Mouse (Mus musculus): Measurements from ENCODE around the gene Olfr221. TPM values are rescaled to one million over a fixed set of nuclear protein-coding genes. Genes with fewer than 3 reads are reported as not detected.
A peak's percentile ranks its signal among the peaks of the same experiment; 100 is the strongest.

Gene Olfr221
- polyA plus RNA-seq, 1 experiment = not detected

DNA sequence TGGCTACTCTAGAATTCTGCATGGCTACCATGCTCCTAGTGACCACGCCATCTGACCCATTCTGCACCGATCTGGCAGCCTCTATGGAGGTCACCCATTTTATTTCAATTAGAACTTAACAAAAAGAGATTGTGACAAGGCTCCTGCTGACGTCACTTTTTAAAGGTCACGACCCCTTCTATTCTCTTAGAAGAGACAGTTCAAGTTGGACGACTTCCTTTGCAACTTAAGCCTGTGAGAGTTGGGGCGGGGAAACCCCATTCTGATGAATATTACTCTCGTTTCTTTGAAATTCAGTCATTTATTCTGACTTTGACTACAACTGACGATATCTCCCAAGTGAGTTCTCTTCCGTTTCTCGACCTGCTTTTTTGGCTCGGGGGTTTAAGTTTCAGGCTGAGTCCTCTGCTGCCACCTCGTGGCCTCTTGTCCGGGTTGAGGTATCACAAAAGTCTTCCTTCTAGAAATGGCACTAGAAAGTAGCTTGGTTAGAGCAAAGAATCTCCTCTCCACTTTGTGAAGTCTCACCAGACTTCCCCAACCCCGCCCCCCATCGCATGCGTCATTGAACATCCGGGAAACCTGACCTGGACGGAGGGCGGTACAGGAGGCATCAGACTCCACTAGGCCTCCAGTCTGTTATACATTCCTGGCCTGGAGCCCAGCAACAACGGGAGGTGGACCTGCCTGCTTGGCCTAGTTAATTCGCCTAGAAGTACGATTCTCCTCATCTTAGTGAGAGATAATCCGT, 19.4 kb downstream of the Olfr221 start:
- Histone ChIP-seq H3K4me1 (ENCODE audit: control insufficient read depth, insufficient read depth, insufficient read length) (peaks cover 11% of the 10 kb centered on the region; the same call in 1 of the 2 replicates), H3K27me3 (ENCODE audit: control insufficient read depth, insufficient read depth, low read length) (no peaks in the 10 kb centered on the region), H3K4me3 (ENCODE audit: extremely low read depth, insufficient read depth, insufficient read length) (0 out of 2 replicates have a peak overlapping the region, but pooled peaks have one; percentile 15), H3K27ac (ENCODE audit: insufficient read depth, low read length) (peak overlapping the region; percentile 74), H3K36me3 (ENCODE audit: control insufficient read depth, insufficient read depth, low read length) (no peaks in the 10 kb centered on the region)
- WGBS = 9% methylated on average over 23 of the region's 23 CpGs
- TF ChIP-seq POLR2A (IDR thresholded peaks at IDR 0.05; ENCODE audit: low read depth, low read length) (no peak; the same call in 1 of the 2 replicates), CTCF (IDR thresholded peaks at IDR 0.05; ENCODE audit: extremely low read depth, insufficient read depth, insufficient read length, insufficient replicate concordance) (peak; percentile 84; the same call in 1 of the 2 replicates)
- peak; percentile 79 to 86 for DNase-seq (ENCODE audit: low read depth in 1 of 2, low spot score in 2 of 2)

DNA sequence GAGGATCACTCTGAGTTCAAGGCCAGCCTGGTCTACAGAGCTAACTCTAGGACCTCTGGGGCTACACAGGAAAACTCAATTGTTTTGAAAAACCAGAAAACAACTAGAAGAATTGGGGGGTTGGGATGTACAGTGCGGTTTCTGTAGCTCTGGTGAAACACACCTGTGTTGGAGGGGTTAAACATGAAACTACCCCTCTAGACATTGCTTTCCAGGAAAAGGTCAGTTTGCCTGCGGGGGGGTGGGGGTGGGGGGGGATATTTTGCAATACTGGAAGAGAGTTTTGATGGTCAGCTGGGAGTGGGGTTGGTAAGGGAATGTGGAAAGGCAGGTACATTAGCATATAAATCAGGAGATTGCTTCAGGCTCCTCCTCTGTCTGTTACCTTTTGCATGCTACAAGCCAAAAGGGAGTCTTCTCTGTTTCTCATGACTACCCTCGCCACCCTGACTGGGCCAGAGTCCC, 20.0 kb downstream of the Olfr221 start:
- 59% methylated on average over 3 of the region's 3 CpGs for WGBS
- Histone ChIP-seq H3K27me3 (ENCODE audit: control insufficient read depth, insufficient read depth, low read length) (no peaks in the 10 kb centered on the region), H3K4me1 (ENCODE audit: control insufficient read depth, insufficient read depth, insufficient read length) (peaks cover 11% of the 10 kb centered on the region; the same call in 1 of the 2 replicates), H3K27ac (ENCODE audit: insufficient read depth, low read length) (peak overlapping the region; percentile 57), H3K4me3 (ENCODE audit: extremely low read depth, insufficient read depth, insufficient read length) (0 out of 2 replicates have a peak overlapping the region, but pooled peaks have one; percentile 15), H3K36me3 (ENCODE audit: control insufficient read depth, insufficient read depth, low read length) (no peaks in the 10 kb centered on the region)
- TF ChIP-seq CTCF (IDR thresholded peaks at IDR 0.05; ENCODE audit: extremely low read depth, insufficient read depth, insufficient read length, insufficient replicate concordance) (no peak), POLR2A (IDR thresholded peaks at IDR 0.05; ENCODE audit: low read depth, low read length) (no peak)
- DNase-seq (ENCODE audit: low read depth in 1 of 2, low spot score in 2 of 2) = no peak

DNA sequence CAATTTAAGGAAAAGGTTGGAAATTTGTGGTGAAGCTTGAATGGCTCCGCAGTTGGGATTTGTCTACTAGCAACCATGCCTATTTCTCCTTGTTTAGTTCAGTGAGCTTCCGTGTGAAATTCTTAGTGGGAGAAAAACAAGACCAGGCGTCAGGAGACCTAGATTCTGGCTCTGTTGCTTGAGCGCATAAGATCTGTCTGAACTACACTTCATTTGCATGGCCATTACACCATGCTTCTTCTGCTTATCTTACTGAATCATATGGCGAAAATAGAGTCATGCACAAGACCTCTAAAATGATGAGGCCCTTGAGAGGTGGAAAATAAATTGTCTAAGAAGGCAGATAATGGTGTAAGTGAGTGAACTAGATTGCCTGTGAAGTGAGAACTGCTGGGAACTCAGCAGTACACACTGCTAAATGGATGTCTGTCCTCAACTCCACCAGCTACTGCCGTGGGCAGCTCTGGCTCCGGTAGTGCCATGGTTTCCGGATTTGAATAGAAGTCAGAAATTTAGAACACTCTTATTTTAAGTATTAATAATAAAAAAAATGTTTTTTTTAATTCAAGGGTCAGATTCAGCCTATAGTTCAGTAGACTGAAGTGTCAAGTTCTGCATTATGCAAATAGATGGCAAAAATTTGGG, 20.6 kb downstream of the Olfr221 start:
- TF ChIP-seq CTCF (IDR thresholded peaks at IDR 0.05; ENCODE audit: extremely low read depth, insufficient read depth, insufficient read length, insufficient replicate concordance) = no peak
- no peak for TF ChIP-seq POLR2A (IDR thresholded peaks at IDR 0.05; ENCODE audit: low read depth, low read length)
- Histone ChIP-seq H3K27me3 (ENCODE audit: control insufficient read depth, insufficient read depth, low read length) (no peaks in the 10 kb centered on the region), H3K27ac (ENCODE audit: insufficient read depth, low read length) (no peak overlapping the region), H3K4me3 (ENCODE audit: extremely low read depth, insufficient read depth, insufficient read length) (no peak overlapping the region), H3K36me3 (ENCODE audit: control insufficient read depth, insufficient read depth, low read length) (no peaks in the 10 kb centered on the region), H3K4me1 (ENCODE audit: control insufficient read depth, insufficient read depth, insufficient read length) (peaks cover 11% of the 10 kb centered on the region; the same call in 1 of the 2 replicates)
- 86% methylated on average over 8 of the region's 8 CpGs for WGBS
- DNase-seq (ENCODE audit: low read depth in 1 of 2, low spot score in 2 of 2) = no peak

DNA sequence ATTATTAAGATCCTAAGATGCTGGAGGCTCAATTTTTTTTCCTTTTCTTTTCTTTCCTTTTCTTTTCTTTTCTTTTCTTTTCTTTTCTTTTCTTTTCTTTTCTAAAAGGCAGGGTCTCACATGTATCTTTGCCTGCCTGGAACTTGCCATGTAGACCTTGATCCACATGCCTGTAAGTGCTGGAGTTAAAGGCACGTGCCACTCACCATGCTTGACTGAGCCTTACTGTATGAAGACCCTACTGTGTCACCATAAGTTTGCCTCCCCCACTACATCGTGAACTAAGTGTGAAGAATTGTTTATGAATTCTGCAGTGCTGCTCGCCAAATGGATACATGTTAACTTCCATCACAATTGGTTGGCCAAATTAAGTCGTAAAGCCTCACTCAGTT, 21.1 kb downstream of the Olfr221 start:
- WGBS = 84% methylated on average over 4 of the region's 4 CpGs
- peaks cover 11% of the 10 kb centered on the region; the same call in 1 of the 2 replicates for H3K4me1 ChIP-seq (ENCODE audit: control insufficient read depth, insufficient read depth, insufficient read length)
- no peak overlapping the region for H3K4me3 ChIP-seq (ENCODE audit: extremely low read depth, insufficient read depth, insufficient read length)

DNA sequence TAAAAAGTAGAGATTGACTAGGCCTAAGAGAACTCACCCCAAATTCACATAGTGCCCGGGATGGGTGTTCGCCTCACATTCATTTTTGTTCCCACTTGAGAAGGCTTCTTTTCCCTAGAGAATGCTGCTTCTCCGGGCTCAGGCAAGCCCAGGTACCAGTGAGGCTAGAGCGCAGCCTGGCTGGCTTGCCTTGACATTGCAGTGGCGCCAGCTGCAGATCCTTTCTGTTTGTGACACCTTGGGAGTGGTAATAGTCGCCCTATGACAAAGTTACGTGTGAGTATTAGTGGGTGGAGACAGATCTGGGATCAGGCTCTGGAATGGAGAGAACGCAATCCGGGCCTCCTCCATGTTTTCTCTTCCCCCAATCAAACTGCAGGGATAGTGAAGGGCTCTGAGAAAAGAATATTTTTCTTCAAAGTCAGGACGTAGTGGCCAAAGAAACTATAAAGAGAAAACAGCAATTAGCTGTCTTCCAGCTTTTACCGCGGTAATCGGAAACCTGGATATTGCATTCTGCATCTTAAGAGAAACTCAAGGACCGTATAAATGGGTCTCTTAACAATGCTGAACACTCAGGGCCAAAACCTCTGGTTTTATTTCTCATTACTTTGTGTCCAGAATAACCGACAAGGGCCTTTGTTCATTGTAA, 21.6 kb downstream of the Olfr221 start, which contains the start of gene Zfp219:
TSS of gene Zfp219 (minus strand) at position 248 of the 652 bp plus-strand sequence.
- WGBS = 23% methylated on average over 15 of the region's 15 CpGs
- Histone ChIP-seq H3K4me1 (ENCODE audit: control insufficient read depth, insufficient read depth, insufficient read length) (peaks cover 16% of the 10 kb centered on the region; the same call in 1 of the 2 replicates), H3K27me3 (ENCODE audit: control insufficient read depth, insufficient read depth, low read length) (no peaks in the 10 kb centered on the region), H3K27ac (ENCODE audit: insufficient read depth, low read length) (peak within 1 kb of the TSS; percentile 94), H3K4me3 (ENCODE audit: extremely low read depth, insufficient read depth, insufficient read length) (peak within 1 kb of the TSS; percentile 84), H3K36me3 (ENCODE audit: control insufficient read depth, insufficient read depth, low read length) (no peaks in the 10 kb centered on the region)
- peak; percentile 38 to 55 for DNase-seq (ENCODE audit: low read depth in 1 of 2, low spot score in 2 of 2)
- TF ChIP-seq POLR2A (IDR thresholded peaks at IDR 0.05; ENCODE audit: low read depth, low read length) (no peak), CTCF (IDR thresholded peaks at IDR 0.05; ENCODE audit: extremely low read depth, insufficient read depth, insufficient read length, insufficient replicate concordance) (peak; percentile 72; the same call in 1 of the 2 replicates)

More for the DNA sequence above, 21.1 kb downstream of the Olfr221 start:
- H3K36me3 ChIP-seq (ENCODE audit: control insufficient read depth, insufficient read depth, low read length) = no peaks in the 10 kb centered on the region
- TF ChIP-seq POLR2A (IDR thresholded peaks at IDR 0.05; ENCODE audit: low read depth, low read length) (no peak), CTCF (IDR thresholded peaks at IDR 0.05; ENCODE audit: extremely low read depth, insufficient read depth, insufficient read length, insufficient replicate concordance) (no peak)
- H3K27me3 ChIP-seq (ENCODE audit: control insufficient read depth, insufficient read depth, low read length) = no peaks in the 10 kb centered on the region
- DNase-seq (ENCODE audit: low read depth in 1 of 2, low spot score in 2 of 2) = no peak
- H3K27ac ChIP-seq (ENCODE audit: insufficient read depth, low read length) = no peak overlapping the region

DNA sequence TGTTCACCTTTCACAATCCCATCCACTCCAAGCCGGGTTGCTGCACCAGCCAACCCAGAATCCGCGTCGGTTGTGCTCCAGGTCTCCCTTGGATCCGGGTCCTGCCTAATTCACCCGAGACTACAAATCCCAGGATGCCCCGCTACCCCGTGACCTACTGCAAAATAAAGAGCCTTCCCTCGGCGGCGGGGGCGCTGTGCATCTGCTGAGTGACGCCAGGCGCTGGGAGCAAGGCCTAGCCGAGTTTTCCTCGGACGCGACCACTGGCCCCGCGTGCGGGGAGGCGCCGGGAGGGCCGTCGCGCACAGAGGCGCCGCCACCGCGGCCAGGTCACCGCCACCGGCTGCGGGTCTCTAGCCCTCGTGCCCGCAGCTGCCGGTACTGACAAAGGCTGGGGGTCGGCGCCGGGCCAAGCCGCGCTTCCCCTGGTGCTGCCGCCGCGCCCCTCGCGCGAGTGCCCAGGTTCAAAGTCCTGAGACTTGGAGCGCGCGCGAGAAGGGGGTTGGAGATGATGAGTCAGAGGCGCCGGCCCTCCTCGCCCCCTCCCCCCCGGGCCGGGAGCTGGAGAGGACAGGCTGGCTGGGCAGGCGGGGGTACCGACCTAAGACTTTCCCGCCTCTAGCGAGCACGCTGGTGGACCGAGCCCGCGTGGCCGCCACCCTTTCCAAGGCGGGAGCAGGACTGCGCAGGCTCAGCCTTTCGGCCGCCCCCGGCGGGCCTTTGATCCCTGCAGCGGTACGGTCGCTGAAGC, 22.5 kb downstream of the Olfr221 start:
- DNase-seq (ENCODE audit: low read depth in 1 of 2, low spot score in 2 of 2) = peak; percentile 91 to 95
- WGBS = under 1% methylated on average over 74 of the region's 74 CpGs
- TF ChIP-seq POLR2A (IDR thresholded peaks at IDR 0.05; ENCODE audit: low read depth, low read length) (peak; percentile 33), CTCF (IDR thresholded peaks at IDR 0.05; ENCODE audit: extremely low read depth, insufficient read depth, insufficient read length, insufficient replicate concordance) (peak; percentile 57; the same call in 1 of the 2 replicates)
- peaks cover 19% of the 10 kb centered on the region; the same call in 1 of the 2 replicates for H3K4me1 ChIP-seq (ENCODE audit: control insufficient read depth, insufficient read depth, insufficient read length)
- no peaks in the 10 kb centered on the region for H3K36me3 ChIP-seq (ENCODE audit: control insufficient read depth, insufficient read depth, low read length)
- H3K27me3 ChIP-seq (ENCODE audit: control insufficient read depth, insufficient read depth, low read length) = no peaks in the 10 kb centered on the region
- H3K4me3 ChIP-seq (ENCODE audit: extremely low read depth, insufficient read depth, insufficient read length) = peak overlapping the region; percentile 84
- H3K27ac ChIP-seq (ENCODE audit: insufficient read depth, low read length) = peak overlapping the region; percentile 94

All from spleen, adult 2 months (tissue).